Mouse (Mus musculus): ENCODE results near the gene Atad5.

DNA sequence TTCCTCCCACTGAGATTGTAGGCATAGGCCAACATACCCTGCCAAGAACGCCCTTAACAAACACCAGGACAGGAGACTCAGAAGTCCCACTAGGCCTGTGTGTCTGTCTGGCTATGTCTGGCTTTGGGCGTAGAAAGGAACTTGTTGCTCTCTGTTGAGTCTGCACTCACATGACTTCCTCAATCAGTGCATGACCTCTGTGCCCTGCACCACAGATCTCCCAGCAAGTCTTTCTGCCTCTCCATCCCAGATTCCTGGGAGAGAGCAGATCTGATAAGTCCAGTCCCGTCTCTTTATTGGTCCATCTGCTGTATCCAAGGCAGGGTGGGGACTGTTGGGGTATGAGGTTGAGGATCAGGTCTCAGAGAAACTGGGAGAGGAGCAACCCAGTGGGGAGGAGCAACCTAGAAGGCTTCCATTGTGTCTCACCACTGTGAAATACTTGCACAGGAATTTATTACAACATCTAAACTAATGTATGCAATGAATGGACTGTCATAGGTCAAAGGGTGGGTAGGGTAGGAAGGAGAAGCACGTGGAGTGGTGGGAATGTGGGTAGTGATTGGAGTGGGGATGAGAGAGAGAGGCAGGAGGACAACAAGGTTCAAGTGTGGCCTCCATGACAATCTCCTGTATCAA is 79.5 kb downstream of the Atad5 start:
- no peak for TF ChIP-seq GATA1 (IDR thresholded peaks at IDR 0.05; ENCODE audit: borderline replicate concordance, low read length)
- no peak for TF ChIP-seq FLI1 (IDR thresholded peaks at IDR 0.05; ENCODE audit: low read length)
